Mouse (Mus musculus): ENCODE measurements around the gene Frem3.

Frem3 gene

GRCm38 (mm10) chr8:80710670-80711400, 100.0 kb downstream of the Frem3 start:
- DNase-seq (ENCODE audit: low read depth, low spot score): peak; percentile 52

GRCm38 (mm10) chr8:80714461-80714860, 103.6 kb downstream of the Frem3 start:
- no peak for DNase-seq (ENCODE audit: low read depth, low spot score)

GRCm38 (mm10) chr8:80732326-80732725, 121.4 kb downstream of the Frem3 start:
- DNase-seq (ENCODE audit: low read depth, low spot score): no peak

DNA sequence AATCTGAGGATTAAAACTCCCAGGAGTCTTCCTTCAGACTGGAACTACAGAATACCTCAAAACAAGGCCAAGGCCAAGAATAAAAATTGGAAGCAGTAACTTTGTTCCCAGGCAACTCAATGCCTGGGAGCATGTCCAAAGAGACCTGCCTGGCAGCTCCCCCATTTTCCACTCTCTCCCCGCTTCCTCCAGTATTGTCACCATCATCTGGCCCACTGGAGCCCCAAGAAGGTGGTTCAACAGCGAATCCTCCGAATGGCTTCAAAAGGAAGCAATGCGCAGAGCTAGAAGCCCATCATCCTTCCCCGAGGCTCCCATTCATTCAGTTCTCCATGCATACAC, 127.1 kb downstream of the Frem3 start:
- no peak for DNase-seq (ENCODE audit: low read depth, low spot score)

GRCm38 (mm10) chr8:80738388-80739154, 127.7 kb downstream of the Frem3 start:
- peak; percentile 66 for DNase-seq (ENCODE audit: low read depth, low spot score)

GRCm38 (mm10) chr8:80739155-80739924, 128.5 kb downstream of the Frem3 start, which contains the start of gene Smarca5:
TSS of gene Smarca5 (minus strand) at chr8:80739497.
- DNase-seq (ENCODE audit: low read depth, low spot score): peak; percentile 97

- no peak for DNase-seq (ENCODE audit: low read depth, low spot score)
Measured at GRCm38 (mm10) chr8:80739932-80740331, 129.1 kb downstream of the Frem3 start.

Data from ZHBTc4 (cell line).